Mouse (Mus musculus) lung, adult 2 months (tissue): ENCODE data around the gene Trim10.

Source experiments
- CTCF ChIP-seq: fragments of 200-500 bp; IDR thresholded peaks from 2 replicates; pipeline ENCODE4 v1.5.1; 2011; ENCODE audit warnings: mild to moderate bottlenecking, low read length, control low read depth; ENCODE audit not compliant: insufficient read depth
- POLR2A ChIP-seq: fragments of 200-500 bp; IDR thresholded peaks from 2 replicates; pipeline ENCODE4 v1.6.1; 2011; ENCODE audit warnings: low read depth, mild to moderate bottlenecking, control low read depth, low read length, borderline replicate concordance; ENCODE audit errors: extremely low read depth

GRCm38 (mm10) chr17:36832694-36833093, 36.7 kb upstream of the Trim10 start:
- TF ChIP-seq POLR2A (no peak), CTCF (no peak)
